Mouse (Mus musculus) large intestine, adult 2 months (tissue): ENCODE measurements around the gene Zfp580. TPM values are rescaled to one million over a fixed set of nuclear protein-coding genes. Genes with fewer than 3 reads are reported as not detected.

Experiments
- DNase-seq: peaks from one replicate; pipeline ENCODE4 v3.0.0-alpha.2; 2012; ENCODE audit warnings: low read depth, low spot score
- WGBS: fragments of 180-500 bp; shearing (Covaris S2); methylation state at CpG from one replicate; pipeline ENCODE4 v1.1.7; 2018; 5-methylcytosine and 5-hydroxymethylcytosine counted together
- polyA plus RNA-seq: library from polyadenylated mRNA; depleted of rRNA; stranded (reverse); fragments of >200 nt; gene quantifications from 2 replicates; pipeline ENCODE4 v1.2.3, GENCODE M21; 2012; rRNA removed

Zfp580 gene
- polyA plus RNA-seq, 1 experiment, result 6.3 TPM

- 64% methylated on average over 6 of the region's 6 CpGs for WGBS
- DNase-seq, result no peak
Observed at GRCm38 (mm10) chr7:5092381-5092780, 41.0 kb downstream of the Zfp580 start.

- DNase-seq, result no peak
Observed at GRCm38 (mm10) chr7:5092831-5093510, 41.6 kb downstream of the Zfp580 start.

GRCm38 (mm10) chr7:5098769-5099168, 47.4 kb downstream of the Zfp580 start:
- WGBS, result 90% methylated on average over 5 of the region's 5 CpGs
- no peak for DNase-seq

More at GRCm38 (mm10) chr7:5092831-5093510, 41.6 kb downstream of the Zfp580 start:
- 83% methylated on average over 21 of the region's 21 CpGs for WGBS

GRCm38 (mm10) chr7:5099796-5100195, 48.5 kb downstream of the Zfp580 start:
- no peak for DNase-seq
- 39% methylated on average over 3 of the region's 3 CpGs for WGBS

- no peak for DNase-seq
- 83% methylated on average over 10 of the region's 10 CpGs for WGBS
Observed at GRCm38 (mm10) chr7:5101066-5101663, 49.8 kb downstream of the Zfp580 start.

GRCm38 (mm10) chr7:5102564-5102963, 51.2 kb downstream of the Zfp580 start:
- 83% methylated on average over 2 of the region's 2 CpGs for WGBS
- no peak for DNase-seq

Other genes starting within 250 kb of the Zfp580 start
- gene Ube2s, start 238.9 kb upstream of the Zfp580 start, polyA plus RNA-seq, result 348 and 501 TPM in 2 replicates
- gene Shisa7, start 206.8 kb upstream of the Zfp580 start, polyA plus RNA-seq, result 0.78 and 0.86 TPM in 2 replicates
- gene Isoc2b, start 181.3 kb upstream of the Zfp580 start, polyA plus RNA-seq, result 20.4 and 27.2 TPM in 2 replicates
- gene Isoc2a, start 174.4 kb upstream of the Zfp580 start, polyA plus RNA-seq, result 14.7 and 16.2 TPM in 2 replicates
- gene Gm36210, start 145.0 kb upstream of the Zfp580 start, polyA plus RNA-seq, result not detected in 2 replicates
- gene Zfp628, start 136.3 kb upstream of the Zfp580 start, polyA plus RNA-seq, result 12.7 and 14.6 TPM in 2 replicates
- 4.3 and 7.1 TPM in 2 replicates for gene Nat14, start 129.5 kb upstream of the Zfp580 start, polyA plus RNA-seq
- gene Ssc5d, start 125.8 kb upstream of the Zfp580 start, polyA plus RNA-seq, result 2.9 and 3.6 TPM in 2 replicates
- 0.06 and 0.18 TPM in 2 replicates for gene Sbk2, start 87.1 kb upstream of the Zfp580 start, polyA plus RNA-seq
- gene Sbk3, start 80.4 kb upstream of the Zfp580 start, polyA plus RNA-seq, result not detected in 2 replicates
- gene Zfp579, start 55.4 kb upstream of the Zfp580 start, polyA plus RNA-seq, result 30.6 and 33.2 TPM in 2 replicates
- 39.4 and 44.3 TPM in 2 replicates for gene Zfp524, start 37.1 kb upstream of the Zfp580 start, polyA plus RNA-seq
- 22.2 and 29.6 TPM in 2 replicates for gene Fiz1, start 36.8 kb upstream of the Zfp580 start, polyA plus RNA-seq
- gene Gm44973, start 36.0 kb upstream of the Zfp580 start, polyA plus RNA-seq, result 0.37 TPM in 1 of 2 replicates, not detected in the other
- 14.2 and 20.5 TPM in 2 replicates for gene Zfp865, start 31.2 kb upstream of the Zfp580 start, polyA plus RNA-seq
- gene Ccdc106, start 31.0 kb upstream of the Zfp580 start, polyA plus RNA-seq, result 1.4 and 1.8 TPM in 2 replicates
- not detected in 2 replicates for gene 4632433K11Rik, start 17.4 kb upstream of the Zfp580 start, polyA plus RNA-seq
- 6.8 and 7.0 TPM in 2 replicates for gene Zfp784, start 13.1 kb upstream of the Zfp580 start, polyA plus RNA-seq
- gene U2af2, start 10.6 kb downstream of the Zfp580 start, polyA plus RNA-seq, result 150 and 173 TPM in 2 replicates
- gene Epn1, start 28.7 kb downstream of the Zfp580 start, polyA plus RNA-seq, result 238 and 291 TPM in 2 replicates
- not detected in 2 replicates for gene Rfpl4, start 65.4 kb downstream of the Zfp580 start, polyA plus RNA-seq
- 0.42 and 0.48 TPM in 2 replicates for gene Rasl2-9, start 74.4 kb downstream of the Zfp580 start, polyA plus RNA-seq
- not detected in 2 replicates for gene Vmn1r55, start 98.1 kb downstream of the Zfp580 start, polyA plus RNA-seq
- not detected in 2 replicates for gene Vmn1r56, start 145.2 kb downstream of the Zfp580 start, polyA plus RNA-seq
- gene Vmn1r57, start 167.0 kb downstream of the Zfp580 start, polyA plus RNA-seq, result not detected in 2 replicates